9 mouse cellular contexts compared by ENCODE assay signal in the genomic region with DNA sequence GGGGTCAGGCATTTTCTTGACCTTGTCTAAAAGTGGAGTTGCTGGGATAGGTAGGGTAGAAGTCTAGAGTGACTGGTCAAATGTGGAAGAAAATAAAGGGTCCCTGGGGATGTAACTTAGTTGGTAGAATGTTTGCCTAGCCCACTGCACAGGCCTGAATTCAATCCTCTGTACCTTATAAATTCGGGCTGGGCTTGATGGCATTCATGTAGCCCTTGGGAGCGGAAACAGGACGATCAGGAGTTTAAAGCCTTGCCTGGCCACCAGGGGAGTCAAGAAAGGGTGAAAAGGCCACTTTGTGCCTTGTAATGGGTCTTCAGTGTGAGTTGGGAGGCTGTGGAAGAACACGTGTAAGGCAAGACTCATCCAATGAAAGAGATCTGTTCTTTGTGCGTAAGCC. TPM values are rescaled to one million over a fixed set of nuclear protein-coding genes. Genes with fewer than 3 reads are reported as not detected.
DNase-seq lines count a peak whose midpoint lies in the region; ATAC-seq and TF ChIP-seq lines count a peak whose summit lies in the region.
"Had no signal": no experiment of that assay in that cellular context is flagged by ENCODE, and none has a peak within 500 bp of the region (broad histone marks: within the 10 kb centered on the region; RNA-seq: fewer than 3 reads in every experiment).

No protein-coding gene starts in this region.

- intact Hi-C loops in heart, postnatal 36 days (cut with DNase I), result loop anchor here (1.0 kb wide), 1 partner anchor 39 kb away; a partner anchor contains a TSS

- H3K27me3 ChIP-seq in ES-Bruce4 (ENCODE audit: control insufficient read depth, insufficient read depth, low read length, poor library complexity, severe bottlenecking), result no peaks in the 10 kb centered on the region
- no peaks in the 10 kb centered on the region for H3K27me3 ChIP-seq in forebrain, embryonic 13.5 days
- H3K27me3 ChIP-seq in liver, embryonic 16.5 days (ENCODE audit: control insufficient read depth, insufficient read depth, low read depth, low read length), result no peaks in the 10 kb centered on the region

- DNase-seq in heart, adult 11 months, result peak; percentile 73
- DNase-seq in heart, postnatal 36 days, result no peak
- no peak for DNase-seq in adrenal gland, adult 2 months
- DNase-seq in left cerebral cortex, adult 18-20 months (ENCODE audit: low spot score in 2 of 2), result no peak
- DNase-seq in spleen, postnatal 14 days (ENCODE audit: low spot score in 2 of 2), result no peak

- no peak for ATAC-seq in forebrain, embryonic 13.5 days
- no peak for ATAC-seq in liver, embryonic 16.5 days (ENCODE audit: low read depth)

- H3K9me3 ChIP-seq in ES-Bruce4 (replicated peaks; ENCODE audit: control insufficient read depth, insufficient read depth, low read length, poor library complexity, severe bottlenecking), result no peaks in the 10 kb centered on the region
- H3K9me3 ChIP-seq in forebrain, embryonic 13.5 days (replicated peaks), result no peaks in the 10 kb centered on the region
- no peaks in the 10 kb centered on the region for H3K9me3 ChIP-seq in liver, embryonic 16.5 days (replicated peaks; ENCODE audit: control insufficient read depth, low read length)

- H3K4me3 ChIP-seq in ES-Bruce4 (ENCODE audit: low read depth, low read length), result peak overlapping the region; percentile 99
- peak overlapping the region; percentile 96 for H3K4me3 ChIP-seq in forebrain, embryonic 13.5 days
- peak overlapping the region; percentile 94 for H3K4me3 ChIP-seq in liver, embryonic 16.5 days (ENCODE audit: low read depth, low read length)

- peak overlapping the region; percentile 97 for H3K9ac ChIP-seq in ES-Bruce4 (ENCODE audit: low read depth, poor library complexity, severe bottlenecking)
- peak overlapping the region; percentile 95 for H3K9ac ChIP-seq in forebrain, embryonic 13.5 days
- H3K9ac ChIP-seq in liver, embryonic 16.5 days (ENCODE audit: low read depth, low read length), result peak overlapping the region; percentile 96

- peak overlapping the region; percentile 94 for H3K27ac ChIP-seq in ES-Bruce4 (ENCODE audit: insufficient read depth, low read length)
- no peak overlapping the region for H3K27ac ChIP-seq in forebrain, embryonic 13.5 days
- H3K27ac ChIP-seq in liver, embryonic 16.5 days (ENCODE audit: low read length), result peak overlapping the region; percentile 95; the same call in 1 of the 2 replicates

- 4% methylated on average over 5 of the region's 5 CpGs for WGBS in forebrain, embryonic 13.5 days
- 5% methylated on average over 5 of the region's 5 CpGs for WGBS in liver, embryonic 16.5 days (ENCODE audit: insufficient replicate concordance)

- no peak for TF ChIP-seq CTCF in ES-Bruce4 (IDR thresholded peaks at IDR 0.05; ENCODE audit: low read depth, low read length)

- TF ChIP-seq EP300 in ES-Bruce4 (IDR thresholded peaks at IDR 0.05; ENCODE audit: insufficient read depth, low read depth, low read length), result no peak

- peaks cover 5% of the 10 kb centered on the region for H3K4me1 ChIP-seq in ES-Bruce4 (ENCODE audit: control insufficient read depth, insufficient read depth, low read length)
- peaks cover 43% of the 10 kb centered on the region for H3K4me1 ChIP-seq in forebrain, embryonic 13.5 days
- peaks cover 9% of the 10 kb centered on the region for H3K4me1 ChIP-seq in liver, embryonic 16.5 days (ENCODE audit: control insufficient read depth, low read depth, low read length)

- TF ChIP-seq POLR2A in ES-Bruce4 (IDR thresholded peaks at IDR 0.05; ENCODE audit: insufficient read depth, low read length), result no peak

- peak overlapping the region; percentile 98 for H3K4me2 ChIP-seq in forebrain, embryonic 13.5 days
- H3K4me2 ChIP-seq in liver, embryonic 16.5 days (ENCODE audit: low read depth, low read length), result peak overlapping the region; percentile 72

- H3K36me3 ChIP-seq in ES-Bruce4 (ENCODE audit: control insufficient read depth, insufficient read depth, low read length, poor library complexity, severe bottlenecking), result peaks cover 17% of the 10 kb centered on the region
- H3K36me3 ChIP-seq in forebrain, embryonic 13.5 days (ENCODE audit: poor library complexity, severe bottlenecking), result no peaks in the 10 kb centered on the region
- no peaks in the 10 kb centered on the region for H3K36me3 ChIP-seq in liver, embryonic 16.5 days (ENCODE audit: control insufficient read depth, insufficient read depth)

RNA-seq across cellular contexts. Expression of a gene that starts 1.1 kb away (rescaled TPM):
- 10 to 100 TPM; 32.5 to 35.2 TPM for total RNA-seq in heart, postnatal 36 days (2021)
- polyA plus RNA-seq in ES-Bruce4 (2011; ENCODE audit: insufficient read depth, insufficient read length, low read depth, missing spikeins), result 201 and 202 TPM in 2 replicates
- polyA plus RNA-seq in forebrain, embryonic 13.5 days (2015; fragmentation: Nextera tagmentation; extraction: Ambion mirVana), result 156 and 175 TPM in 2 replicates
- 24.7 and 26.2 TPM in 2 replicates for polyA plus RNA-seq in liver, embryonic 16.5 days (2015; fragmentation: Nextera tagmentation; extraction: Ambion mirVana)
- total RNA-seq in adrenal gland, adult 2 months (2021), result 10 to 100 TPM; 65.7 to 72.8 TPM
- polyA plus RNA-seq in adrenal gland, adult 2 months (2012; rRNA removed), result 40.0 and 58.2 TPM in 2 replicates
- 10 to 100 TPM; 40.8 to 43.3 TPM for total RNA-seq in left cerebral cortex, adult 18-20 months (2021)

RNA-seq across cellular contexts. Expression of a gene that starts 12.6 kb away (rescaled TPM):
- 10 to 100 TPM; 12.1 to 12.6 TPM for total RNA-seq in heart, postnatal 36 days (2021)
- 27.3 and 31.1 TPM in 2 replicates for polyA plus RNA-seq in ES-Bruce4 (2011; ENCODE audit: insufficient read depth, insufficient read length, low read depth, missing spikeins)
- 36.2 and 43.0 TPM in 2 replicates for polyA plus RNA-seq in forebrain, embryonic 13.5 days (2015; fragmentation: Nextera tagmentation; extraction: Ambion mirVana)
- 7.1 and 7.7 TPM in 2 replicates for polyA plus RNA-seq in liver, embryonic 16.5 days (2015; fragmentation: Nextera tagmentation; extraction: Ambion mirVana)
- total RNA-seq in adrenal gland, adult 2 months (2021), result 10 to 100 TPM; 22.7 to 31.2 TPM
- 12.4 and 12.6 TPM in 2 replicates for polyA plus RNA-seq in adrenal gland, adult 2 months (2012; rRNA removed)
- 10 to 100 TPM; 48.8 to 48.9 TPM for total RNA-seq in left cerebral cortex, adult 18-20 months (2021)

RNA-seq across cellular contexts. Expression of a gene that starts 39.8 kb away (rescaled TPM):
- 100 to 1,000 TPM; 397 to 404 TPM for total RNA-seq in heart, postnatal 36 days (2021)
- 181 and 194 TPM in 2 replicates for polyA plus RNA-seq in ES-Bruce4 (2011; ENCODE audit: insufficient read depth, insufficient read length, low read depth, missing spikeins)
- 49.0 and 56.2 TPM in 2 replicates for polyA plus RNA-seq in forebrain, embryonic 13.5 days (2015; fragmentation: Nextera tagmentation; extraction: Ambion mirVana)
- 19.7 and 20.1 TPM in 2 replicates for polyA plus RNA-seq in liver, embryonic 16.5 days (2015; fragmentation: Nextera tagmentation; extraction: Ambion mirVana)
- total RNA-seq in adrenal gland, adult 2 months (2021), result 100 to 1,000 TPM; 497 to 817 TPM
- 504 and 806 TPM in 2 replicates for polyA plus RNA-seq in adrenal gland, adult 2 months (2012; rRNA removed)
- 100 to 1,000 TPM; 292 to 305 TPM for total RNA-seq in left cerebral cortex, adult 18-20 months (2021)

RNA-seq across cellular contexts. Expression of a gene that starts 59.7 kb away (rescaled TPM):
- 10 to 100 TPM; 36.0 to 39.4 TPM for total RNA-seq in heart, postnatal 36 days (2021)
- polyA plus RNA-seq in ES-Bruce4 (2011; ENCODE audit: insufficient read depth, insufficient read length, low read depth, missing spikeins), result 23.9 and 26.2 TPM in 2 replicates
- 12.3 and 13.8 TPM in 2 replicates for polyA plus RNA-seq in forebrain, embryonic 13.5 days (2015; fragmentation: Nextera tagmentation; extraction: Ambion mirVana)
- polyA plus RNA-seq in liver, embryonic 16.5 days (2015; fragmentation: Nextera tagmentation; extraction: Ambion mirVana), result 24.0 and 25.7 TPM in 2 replicates
- 10 to 100 TPM; 57.1 to 76.8 TPM for total RNA-seq in adrenal gland, adult 2 months (2021)
- polyA plus RNA-seq in adrenal gland, adult 2 months (2012; rRNA removed), result 90.7 and 107 TPM in 2 replicates
- 1 to 10 TPM; 5.9 to 6.3 TPM for total RNA-seq in left cerebral cortex, adult 18-20 months (2021)
- total RNA-seq: neutrophil, adult 5-6 weeks had no signal
